Mouse (Mus musculus) gonadal fat pad, adult 2 months (tissue): ENCODE results near the gene Polr2e. TPM values are rescaled to one million over a fixed set of nuclear protein-coding genes. Genes with fewer than 3 reads are reported as not detected.

Experiments
- DNase-seq: peaks from one replicate; pipeline ENCODE4 v3.0.0-alpha.2; 2012; ENCODE audit warnings: low read depth
- polyA plus RNA-seq: library from polyadenylated mRNA; depleted of rRNA; stranded (reverse); fragments of >200 nt; gene quantifications from 2 replicates; pipeline ENCODE4 v1.2.3, GENCODE M21; 2012

Polr2e gene
- polyA plus RNA-seq, 1 experiment = 152 TPM

DNA sequence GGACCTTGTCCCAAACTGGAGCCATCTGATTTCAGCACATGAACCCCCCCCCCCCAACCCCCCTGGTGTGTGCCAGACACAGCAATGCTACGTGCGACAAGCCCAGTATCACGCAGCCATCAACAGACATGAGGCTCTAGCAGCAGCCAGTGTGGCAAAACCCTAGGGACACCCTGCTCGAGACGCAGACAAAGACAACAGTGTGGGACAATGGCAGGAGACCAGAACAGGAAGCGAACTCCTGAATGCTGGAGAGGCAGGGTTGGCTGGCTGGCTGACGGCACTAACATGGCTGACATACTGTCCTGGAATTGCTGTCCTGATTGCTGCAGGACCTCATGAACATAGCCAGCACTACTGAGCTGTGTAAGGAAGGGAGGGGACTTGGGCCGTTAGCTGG lies 4.4 kb downstream of the Polr2e start:
- DNase-seq = no peak

DNA sequence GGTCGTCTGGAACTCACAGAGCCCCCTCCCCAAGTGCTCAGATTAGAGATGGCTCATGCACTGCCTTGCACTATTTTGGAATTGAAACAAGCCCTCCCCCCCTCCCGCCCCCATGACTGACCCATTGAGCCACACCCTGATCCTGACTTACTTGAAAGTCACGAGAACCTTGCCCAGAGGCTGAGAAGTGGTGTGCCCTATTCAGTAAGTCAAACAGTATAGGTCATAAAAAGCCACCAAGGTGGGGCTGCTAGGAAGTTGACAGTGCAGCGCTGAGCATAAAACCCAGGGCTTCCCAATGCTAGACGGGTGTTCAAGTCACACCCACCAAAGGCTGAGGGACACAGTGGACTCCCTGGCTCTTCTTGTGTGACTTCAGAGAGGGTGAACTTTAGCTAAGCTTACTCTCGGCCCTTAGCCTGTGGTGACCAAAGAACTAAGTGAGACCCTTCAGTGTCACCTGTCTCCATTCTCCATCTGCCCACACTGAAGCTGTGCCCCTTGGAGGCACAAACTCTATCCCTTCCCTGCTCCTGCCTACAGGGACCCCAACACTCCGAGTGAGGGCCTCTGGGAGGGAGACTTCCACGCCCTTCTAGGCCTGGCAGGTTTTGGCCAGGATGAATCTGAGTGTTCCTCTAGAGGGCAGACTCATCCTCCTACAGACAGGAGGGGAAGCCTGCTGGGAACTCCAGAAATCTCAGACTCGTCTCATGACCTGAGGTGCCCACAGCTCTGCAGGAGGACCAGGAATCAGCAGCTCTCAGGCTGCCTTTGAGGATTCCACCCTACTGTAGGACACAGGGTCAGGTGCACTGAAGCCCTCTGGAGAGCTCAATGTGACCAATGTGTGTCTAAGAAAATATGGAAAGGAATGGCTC lies 5.8 kb downstream of the Polr2e start:
- no peak for DNase-seq

DNA sequence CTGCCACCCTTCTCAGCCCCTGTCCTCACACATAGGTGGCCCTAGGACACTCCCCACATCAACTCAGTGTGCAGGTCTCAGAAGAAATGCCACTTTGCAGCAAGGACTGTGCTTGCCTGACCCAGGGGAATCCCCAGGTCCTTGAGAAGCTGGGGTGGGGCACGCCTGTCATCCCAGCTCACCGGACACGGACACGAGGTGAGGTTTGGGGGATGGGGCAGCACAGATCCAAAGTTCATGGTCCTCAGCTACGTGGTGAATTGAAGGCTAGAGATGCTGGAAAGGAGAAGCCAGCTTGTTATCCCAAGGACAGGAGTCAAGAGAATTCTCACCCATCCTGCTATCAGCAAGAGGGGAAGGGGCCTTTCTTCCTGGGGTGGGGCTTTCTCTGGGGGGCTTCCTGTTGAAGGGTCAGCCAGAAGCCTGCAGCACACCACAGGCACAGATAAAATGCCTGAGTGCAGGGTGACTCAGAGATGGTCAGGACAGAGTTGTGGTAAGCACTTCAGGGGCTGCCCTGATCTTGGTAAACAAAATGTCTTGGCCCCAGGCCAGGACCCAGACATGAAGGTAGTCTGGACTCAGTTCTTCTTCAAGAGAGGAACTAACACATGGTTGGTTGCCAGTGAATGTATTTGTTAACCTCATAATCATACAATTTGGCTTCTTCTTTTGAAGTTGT lies 6.7 kb downstream of the Polr2e start:
- DNase-seq = no peak

DNA sequence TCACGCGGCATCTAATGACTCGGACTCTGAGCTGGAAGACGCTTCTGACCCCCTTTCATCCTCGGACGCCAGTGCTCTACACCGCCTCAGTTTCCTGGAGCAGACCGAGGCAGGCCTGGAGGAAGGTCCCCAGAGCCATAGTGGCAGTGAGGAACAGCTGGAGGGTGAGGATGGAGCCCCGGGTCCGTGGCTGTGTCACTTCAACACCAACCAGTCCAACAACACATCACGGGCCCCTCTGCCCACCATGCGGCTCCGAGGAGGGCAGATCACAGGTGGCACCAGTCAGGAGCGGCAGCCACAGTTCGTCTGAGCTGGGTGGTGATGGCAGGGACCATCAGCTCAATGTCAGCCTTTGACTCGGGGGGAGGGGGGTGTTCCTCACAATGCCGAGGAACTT lies 8.9 kb downstream of the Polr2e start:
- no peak for DNase-seq

DNA sequence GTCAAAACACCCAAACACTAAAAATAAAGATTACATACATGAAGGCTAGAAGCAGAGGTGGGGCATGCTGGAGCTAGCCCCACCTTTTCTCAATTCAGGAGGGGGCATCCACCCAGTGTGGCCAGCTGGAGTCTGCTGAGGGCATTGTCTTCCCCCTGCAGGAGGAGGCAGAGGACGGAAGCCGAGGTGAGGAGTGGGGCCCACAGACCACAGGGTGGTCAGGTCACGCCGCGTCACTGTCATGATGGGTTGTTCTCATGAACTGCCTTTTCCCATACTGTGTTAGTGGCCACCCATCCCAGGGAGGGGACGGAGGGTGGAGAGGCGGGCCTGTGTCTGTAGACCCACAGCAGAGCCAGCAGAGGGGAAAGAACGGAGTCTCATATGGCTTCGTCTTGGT lies 9.4 kb downstream of the Polr2e start:
- no peak for DNase-seq

DNA sequence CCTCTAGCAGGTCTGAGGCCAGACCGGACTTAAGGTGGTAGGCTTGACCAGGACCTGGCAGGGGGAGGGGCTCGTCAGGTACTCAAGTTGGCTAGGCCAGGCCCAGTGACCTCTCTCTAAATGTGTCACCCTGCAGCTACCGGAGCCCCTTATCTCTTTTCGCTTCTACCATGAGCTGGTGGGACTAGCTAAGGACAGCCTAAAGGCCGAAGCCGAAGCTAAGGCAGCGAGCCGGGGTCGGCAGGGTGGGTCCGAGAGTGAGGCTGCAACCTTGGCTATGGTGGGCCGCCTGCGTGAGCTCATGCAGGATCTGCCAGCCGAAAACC lies 11.1 kb downstream of the Polr2e start:
- DNase-seq = no peak

DNA sequence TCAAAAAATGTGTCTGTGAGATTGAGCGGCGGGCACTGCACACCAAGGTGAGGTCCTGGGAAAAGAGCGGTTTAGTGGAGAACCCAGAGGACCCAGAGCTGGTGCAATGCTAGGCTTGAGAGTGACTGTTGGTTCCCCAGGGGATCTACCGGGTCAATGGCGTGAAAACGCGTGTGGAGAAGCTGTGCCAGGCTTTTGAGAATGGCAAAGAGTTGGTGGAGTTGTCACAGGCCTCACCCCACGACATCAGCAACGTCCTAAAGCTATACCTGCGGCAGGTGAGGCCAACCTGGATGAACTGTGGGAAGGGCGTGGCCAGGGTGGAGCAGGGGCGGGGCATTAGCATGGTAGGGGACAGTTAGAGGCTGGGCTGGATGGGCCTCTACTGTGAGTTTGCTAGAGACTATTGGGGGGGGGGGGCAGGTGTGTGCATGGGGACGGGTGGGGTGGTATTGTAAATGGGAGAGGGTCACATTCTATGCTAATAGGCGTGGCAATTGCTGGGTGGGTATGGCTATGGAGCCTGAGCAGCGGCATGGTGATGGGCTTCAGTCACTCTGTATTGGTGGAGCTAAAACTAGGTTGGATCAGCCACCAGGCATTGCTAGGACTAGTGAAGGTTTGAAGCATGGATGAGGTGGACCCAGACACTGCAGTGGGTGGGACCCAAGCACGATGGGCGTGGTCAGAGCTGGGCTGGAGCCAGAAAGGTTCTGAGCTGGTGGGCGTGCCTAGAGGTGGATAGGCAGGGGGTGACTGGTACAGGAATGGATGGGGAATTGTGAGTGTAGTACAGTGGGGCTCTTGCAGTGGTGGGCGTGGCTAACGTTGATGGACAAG lies 11.7 kb downstream of the Polr2e start:
- no peak for DNase-seq

DNA sequence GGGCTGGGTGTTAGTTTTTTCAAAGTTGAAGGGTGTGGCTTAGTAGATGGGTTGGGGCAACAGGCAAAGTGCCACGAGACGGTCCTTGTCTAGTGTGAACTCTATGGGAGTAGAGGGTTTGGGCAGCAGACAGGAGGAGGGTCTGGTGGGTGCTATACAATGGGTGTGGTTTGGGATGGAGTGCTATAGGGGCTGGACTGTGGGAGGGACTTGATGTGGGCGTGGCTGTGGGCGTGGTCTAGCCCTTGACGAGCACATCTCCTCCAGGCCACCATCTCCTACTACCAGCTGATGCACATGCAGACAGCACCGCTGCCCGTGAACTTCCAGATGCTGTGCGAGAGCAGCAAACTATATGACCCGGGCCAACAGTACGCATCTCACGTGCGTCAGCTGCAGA lies 13.7 kb downstream of the Polr2e start:
- no peak for DNase-seq

DNA sequence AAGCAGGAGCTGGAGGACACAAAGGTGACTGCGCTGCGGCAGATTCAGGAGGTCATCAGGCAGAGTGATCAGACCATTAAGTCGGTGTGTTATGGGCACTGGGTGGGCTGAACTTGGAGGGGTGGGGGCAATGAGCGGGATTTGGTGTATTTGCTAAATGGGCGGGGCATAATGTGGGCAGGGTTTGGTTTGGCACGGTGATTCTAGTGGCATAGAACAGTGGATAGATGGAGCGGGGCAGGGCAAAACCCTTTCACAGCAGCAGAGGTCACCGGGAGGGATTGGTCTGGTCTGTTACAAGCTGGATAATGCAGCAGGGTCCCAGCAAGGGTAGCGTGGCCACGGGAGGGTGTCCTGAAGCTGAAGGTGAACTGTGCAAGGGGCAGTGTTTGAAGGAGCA lies 14.1 kb downstream of the Polr2e start:
- no peak for DNase-seq

DNA sequence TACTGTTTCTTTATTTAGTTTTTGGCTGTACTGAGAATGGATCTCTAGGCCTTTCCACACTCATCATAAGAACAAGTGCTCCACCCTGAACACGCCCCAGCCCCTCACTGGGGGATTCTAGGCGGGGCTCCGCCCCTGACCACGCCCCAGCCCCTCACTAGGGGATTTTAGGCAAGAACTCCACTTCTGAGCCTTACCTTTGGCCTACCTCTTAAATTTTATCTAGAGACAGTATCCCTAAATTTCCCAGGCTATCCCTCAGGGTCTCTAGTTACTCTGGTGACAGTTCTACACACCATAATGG lies 14.6 kb downstream of the Polr2e start:
- DNase-seq = no peak

DNA sequence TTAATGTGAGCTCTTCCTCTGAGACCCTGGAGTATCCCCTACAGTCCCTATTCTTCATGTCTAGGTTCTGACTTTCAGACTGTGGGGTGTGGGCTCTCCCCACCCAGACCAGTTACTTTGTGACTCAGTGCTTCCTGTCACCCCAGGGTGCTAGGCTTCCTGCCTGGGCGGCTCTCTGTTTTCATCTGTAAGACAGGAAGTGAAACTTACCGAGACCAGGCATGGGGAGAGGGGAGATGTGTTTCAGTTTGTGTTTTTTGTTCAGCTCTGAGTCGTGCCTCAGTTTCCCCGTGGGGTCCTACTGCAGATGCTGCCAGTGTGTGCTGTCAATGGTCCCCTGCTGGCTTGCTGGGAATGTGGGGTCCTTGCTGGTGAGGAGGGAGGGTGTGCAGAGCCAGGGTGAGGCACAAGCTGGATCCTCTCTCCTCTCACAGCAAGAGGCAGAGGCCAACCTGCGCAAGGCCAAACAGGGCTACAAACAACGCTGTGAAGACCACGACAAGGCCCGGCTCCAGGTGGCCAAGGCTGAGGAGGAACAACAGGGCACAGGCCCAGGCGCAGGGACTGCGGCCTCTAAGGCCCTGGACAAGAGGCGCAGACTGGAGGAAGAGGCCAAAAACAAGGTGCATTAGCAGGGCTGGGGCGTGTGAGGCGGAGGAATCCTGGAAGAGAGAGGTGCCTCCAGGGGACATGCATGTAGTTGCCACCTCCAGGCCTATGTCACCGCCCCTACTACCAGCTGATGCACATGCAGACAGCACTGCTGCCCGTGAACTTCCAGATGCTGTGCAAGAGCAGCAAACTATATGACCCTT lies 15.2 kb downstream of the Polr2e start:
- no peak for DNase-seq

DNA sequence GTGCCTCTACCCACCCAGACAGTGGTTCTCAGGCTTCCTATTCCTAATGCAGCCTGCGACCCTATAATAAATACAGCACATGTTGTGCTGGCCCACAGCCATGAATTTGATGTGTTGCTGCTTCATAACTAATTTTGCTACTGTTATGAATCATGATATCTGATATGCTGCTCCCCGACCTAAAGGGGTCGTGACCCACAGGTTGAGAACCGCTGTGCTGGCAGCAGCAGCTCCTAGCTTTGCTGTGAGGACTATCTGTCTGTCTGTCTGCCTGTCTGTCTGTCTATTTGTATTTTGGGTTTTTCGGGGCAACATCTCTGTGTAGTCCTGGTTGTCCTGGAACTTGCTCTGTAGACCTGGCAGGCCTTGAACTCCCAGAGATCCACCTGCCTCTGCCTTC lies 15.8 kb downstream of the Polr2e start:
- no peak for DNase-seq

DNA sequence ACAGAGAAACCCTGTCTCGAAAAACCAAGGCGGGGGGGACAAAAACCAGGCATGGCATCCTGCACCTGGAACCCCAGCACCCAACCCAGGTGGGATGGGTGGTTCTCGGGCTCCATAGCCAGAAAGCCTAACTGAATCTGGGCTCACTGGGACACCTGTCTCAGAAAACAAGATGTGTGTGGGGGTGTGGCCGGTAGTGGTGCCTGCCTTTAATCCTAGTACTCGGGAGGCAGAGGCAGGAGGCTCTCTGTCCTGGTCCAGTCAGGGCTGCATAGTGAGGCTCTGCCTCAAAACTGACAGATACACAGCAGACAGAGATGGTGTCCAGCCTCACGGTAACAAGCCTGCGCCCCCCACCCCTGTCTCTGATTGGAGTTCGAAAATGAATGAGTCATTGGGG lies 16.8 kb downstream of the Polr2e start:
- DNase-seq = no peak

DNA sequence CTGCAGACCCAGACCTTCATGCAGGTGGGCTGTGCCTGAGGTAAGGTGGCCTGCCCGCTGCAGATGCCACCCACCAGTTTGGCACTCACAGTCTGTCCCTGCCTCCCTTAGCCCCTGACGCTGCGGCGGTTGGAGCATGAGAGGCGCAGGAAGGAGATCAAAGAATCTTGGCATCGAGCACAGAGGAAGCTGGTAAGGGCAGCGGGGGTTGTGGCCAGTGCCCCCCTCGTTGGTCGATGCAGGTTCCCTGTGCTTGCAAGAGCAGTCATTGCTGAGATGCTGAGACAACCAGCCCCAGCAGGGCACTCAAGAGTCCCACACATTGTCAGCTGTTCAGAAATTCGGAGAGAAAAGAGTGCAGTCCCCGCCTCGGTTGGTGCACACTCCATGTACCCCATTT lies 17.4 kb downstream of the Polr2e start:
- no peak for DNase-seq

DNA sequence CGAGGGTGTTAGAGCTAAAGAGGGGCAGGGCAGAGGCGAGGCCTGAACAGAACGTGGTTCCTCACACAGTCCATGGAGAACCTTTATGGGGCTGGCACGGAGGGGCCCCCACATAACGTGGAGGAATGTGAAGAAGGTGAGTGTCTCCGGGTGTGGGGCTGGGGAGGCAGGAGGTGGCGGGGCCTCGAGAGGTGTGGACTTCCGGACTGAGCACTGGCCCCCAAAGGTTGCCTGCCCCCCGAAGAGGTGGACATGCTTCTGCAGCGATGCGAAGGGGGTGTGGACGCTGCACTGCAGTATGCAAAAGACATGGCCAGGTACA lies 18.3 kb downstream of the Polr2e start:
- DNase-seq = no peak

DNA sequence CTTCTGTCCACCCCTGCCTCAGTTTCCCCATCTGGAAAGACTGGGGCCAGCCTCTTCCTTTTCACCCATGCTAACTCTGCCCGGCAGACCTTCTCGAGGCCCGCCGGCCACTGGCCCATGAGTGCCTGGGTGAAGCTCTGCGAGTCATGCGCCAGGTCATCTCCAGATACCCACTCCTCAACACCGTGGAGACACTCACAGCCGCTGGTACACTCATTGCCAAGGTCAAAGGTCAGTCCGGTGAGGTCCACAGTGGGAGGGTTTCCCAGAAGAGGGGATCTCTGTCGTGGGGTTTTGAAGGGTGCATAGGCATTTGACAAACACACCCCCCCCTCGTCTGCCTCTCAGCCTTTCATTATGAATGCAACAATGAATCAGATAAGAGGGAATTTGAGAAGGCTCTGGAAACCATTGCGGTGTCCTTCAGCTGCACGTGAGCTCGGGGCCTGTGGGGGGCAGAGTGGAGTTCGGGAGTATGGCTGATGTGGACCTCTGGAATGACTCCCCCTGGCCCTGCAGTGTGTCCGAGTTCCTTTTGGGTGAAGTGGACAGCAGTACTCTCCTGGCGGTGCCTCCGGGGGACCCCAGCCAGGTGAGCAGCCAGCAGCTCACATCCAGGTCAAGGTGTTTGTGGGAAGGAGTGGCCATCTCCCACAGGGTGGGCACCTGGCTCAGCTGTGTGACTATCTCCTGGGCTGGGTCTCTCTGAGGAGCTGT lies 18.8 kb downstream of the Polr2e start:
- DNase-seq = no peak

DNA sequence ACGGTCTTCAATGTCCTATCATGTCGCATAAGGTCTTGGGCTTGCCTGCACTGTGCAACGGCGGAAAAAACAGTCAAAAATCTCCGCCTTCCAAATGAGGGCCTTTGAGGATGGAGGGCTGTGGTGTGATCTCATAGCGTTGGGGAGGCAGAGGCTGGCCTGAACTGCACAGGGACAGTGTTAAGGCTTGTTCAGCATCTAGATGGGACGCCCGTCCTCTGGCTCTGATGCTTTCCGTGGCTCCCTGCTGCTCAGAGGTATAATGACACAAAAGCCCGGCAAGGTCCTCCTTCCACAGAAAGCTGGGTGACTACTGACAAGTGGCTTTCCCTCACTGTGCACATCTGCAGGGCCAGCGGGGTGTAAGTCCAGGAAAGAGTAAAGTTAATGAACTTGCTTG lies 19.4 kb downstream of the Polr2e start:
- no peak for DNase-seq

DNA sequence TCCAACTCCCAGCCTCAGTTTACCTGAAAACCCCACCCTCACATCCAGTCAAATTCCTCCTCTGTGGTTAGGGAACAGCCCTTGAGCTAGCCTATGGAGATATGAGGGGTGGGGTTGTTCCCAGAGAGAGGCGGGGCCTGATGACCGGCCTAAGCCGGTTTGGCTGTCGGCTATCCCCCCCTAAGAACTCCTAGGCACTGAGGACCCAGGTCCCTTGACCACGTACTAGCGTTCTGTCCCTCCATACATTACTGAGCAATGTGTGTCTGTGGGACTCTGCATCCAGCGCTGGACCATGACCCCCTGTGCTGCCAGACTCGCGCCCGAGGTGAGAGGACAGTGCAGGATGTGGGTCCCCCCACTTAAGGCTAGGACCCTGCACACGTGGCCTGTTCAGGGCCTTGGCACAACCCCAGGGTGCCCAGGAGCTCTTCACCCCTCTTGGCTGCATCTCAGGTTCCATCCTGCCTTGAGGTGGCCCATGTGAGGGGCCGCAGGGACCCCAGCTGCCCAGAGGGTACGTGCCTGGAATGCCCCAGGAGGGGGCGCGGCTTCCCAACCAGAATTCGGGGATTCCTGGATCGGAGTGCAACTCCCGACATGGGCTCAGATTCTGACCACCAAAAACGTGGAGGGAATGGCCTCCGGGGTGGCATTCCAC lies 20.0 kb downstream of the Polr2e start:
- DNase-seq = no peak

DNA sequence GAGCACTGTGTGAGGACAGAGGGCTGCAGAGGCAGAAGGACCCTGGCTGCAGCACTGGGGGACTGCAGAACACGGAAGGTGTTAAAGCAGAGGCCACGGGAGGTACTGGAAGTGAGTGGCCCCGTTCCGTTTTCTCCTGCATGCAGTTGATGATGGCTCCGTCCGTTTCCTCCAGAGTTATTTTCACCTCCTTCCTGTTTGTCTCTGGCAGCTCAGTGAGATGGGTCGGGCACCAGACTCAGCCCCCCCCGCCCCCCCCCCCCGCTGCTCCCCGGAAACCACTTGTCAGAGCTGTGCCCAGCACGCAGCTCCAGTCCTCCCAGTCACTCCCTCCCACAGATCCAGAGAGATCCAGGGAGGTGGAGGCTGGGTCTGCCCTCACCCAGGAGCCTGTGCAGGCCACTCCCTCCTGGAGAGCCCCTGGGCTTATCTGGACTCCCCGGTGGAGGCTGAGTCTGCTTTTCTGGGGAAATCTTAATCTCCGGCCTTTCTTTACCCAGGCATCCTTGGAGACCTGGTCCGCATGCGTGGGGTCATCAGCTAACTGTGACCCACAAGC lies 20.8 kb downstream of the Polr2e start:
- no peak for DNase-seq

DNA sequence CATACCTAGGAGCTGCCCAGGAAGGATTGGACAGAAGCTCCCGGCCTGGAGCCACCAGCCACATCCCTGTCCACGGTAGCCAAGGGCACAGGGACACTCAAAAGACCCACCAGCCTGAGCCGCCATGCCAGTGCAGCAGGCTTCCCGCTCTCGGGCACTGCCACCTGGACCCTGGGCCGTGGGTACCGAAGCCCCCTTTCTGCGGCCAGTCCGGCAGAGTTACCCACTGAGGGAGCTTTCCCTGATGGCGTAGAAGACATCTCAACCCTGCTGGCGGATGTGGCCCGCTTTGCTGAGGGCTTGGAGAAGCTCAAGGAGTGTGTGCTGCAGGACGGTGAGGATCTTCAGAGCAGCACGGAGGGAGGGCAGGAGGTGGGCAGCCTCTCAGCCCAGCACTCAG lies 21.8 kb downstream of the Polr2e start:
- DNase-seq = no peak

DNA sequence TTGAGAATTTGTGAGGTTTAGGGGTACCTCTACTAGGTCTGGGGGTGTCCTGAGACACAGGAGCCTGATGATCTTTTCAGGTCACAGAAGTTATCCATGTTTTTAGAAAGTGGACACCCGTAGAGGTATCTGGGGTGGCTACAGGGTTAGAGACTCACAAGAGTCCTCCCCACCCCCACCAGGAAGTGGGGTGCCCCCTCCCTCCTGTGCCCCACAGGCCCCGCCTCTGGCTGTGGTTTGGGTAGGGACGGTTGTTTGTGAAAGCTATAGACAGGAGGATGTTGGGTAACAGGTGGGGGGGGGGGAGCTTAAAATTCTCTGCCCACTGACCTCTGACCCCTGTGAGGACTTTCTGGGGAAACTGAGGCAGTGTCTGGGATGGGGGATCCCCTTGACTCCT lies 22.2 kb downstream of the Polr2e start:
- no peak for DNase-seq
